In the genomic region with DNA sequence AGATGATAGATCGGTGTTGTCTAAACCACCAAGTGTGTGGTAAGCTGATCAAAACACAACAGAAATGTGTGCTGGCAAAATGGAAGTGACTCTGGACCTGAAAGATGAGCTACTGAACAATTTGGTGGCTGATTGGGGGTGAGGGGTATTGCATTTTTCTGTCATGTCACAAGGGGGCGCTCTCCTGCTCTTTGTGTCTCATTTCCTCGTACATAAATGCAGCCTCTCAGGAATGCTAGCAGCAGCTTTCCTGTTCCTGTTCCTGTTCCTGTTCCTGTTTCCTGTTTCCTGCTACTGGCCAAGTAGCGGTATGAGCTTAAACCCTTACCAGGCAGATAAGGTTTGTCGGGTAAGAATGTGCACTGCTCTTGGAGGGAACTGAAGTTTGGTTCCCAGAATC, we compare ENCODE assay signal across 10 mouse cellular contexts.
A peak's percentile ranks its signal among the peaks of the same experiment; 100 is the strongest.
DNase-seq lines count a peak whose midpoint lies in the region; ATAC-seq and TF ChIP-seq lines count a peak whose summit lies in the region.
"Had no signal": no experiment of that assay in that cellular context is flagged by ENCODE, and none has a peak within 500 bp of the region (broad histone marks: within the 10 kb centered on the region; RNA-seq: fewer than 3 reads in every experiment).

No protein-coding gene starts in this region.

- no peaks in the 10 kb centered on the region for H3K27me3 ChIP-seq in heart, adult 2 months (ENCODE audit: control insufficient read depth, insufficient read depth, low read length)
- no peaks in the 10 kb centered on the region for H3K27me3 ChIP-seq in midbrain, embryonic 11.5 days (ENCODE audit: control insufficient read depth, insufficient read depth, low read length)
- no peaks in the 10 kb centered on the region for H3K27me3 ChIP-seq in midbrain, embryonic 13.5 days
- H3K27me3 ChIP-seq: embryonic facial prominence, embryonic 13.5 days; liver, embryonic 15.5 days had no signal

- no peak for ATAC-seq in midbrain, embryonic 11.5 days (ENCODE audit: low FRiP score)
- no peak for ATAC-seq in midbrain, embryonic 13.5 days

- intact Hi-C loops in heart, adult 2 months (cut with DNase I) = no loop called here

- no peak overlapping the region for H3K4me3 ChIP-seq in heart, adult 2 months
- no peak overlapping the region for H3K4me3 ChIP-seq in midbrain, embryonic 11.5 days (ENCODE audit: low read depth, low read length)
- H3K4me3 ChIP-seq in midbrain, embryonic 13.5 days (replicated peaks) = no peak overlapping the region
- H3K4me3 ChIP-seq: embryonic facial prominence, embryonic 13.5 days; liver, embryonic 15.5 days had no signal

- 39% methylated on average over 5 of the region's 5 CpGs for WGBS in heart, adult 2 months
- 58% methylated on average over 5 of the region's 5 CpGs for WGBS in midbrain, embryonic 11.5 days
- 60% methylated on average over 5 of the region's 5 CpGs for WGBS in midbrain, embryonic 13.5 days

- TF ChIP-seq POLR2A in heart, adult 2 months (IDR thresholded peaks at IDR 0.05; ENCODE audit: insufficient read depth, low read depth, low read length) = no peak

- H3K79me2 ChIP-seq in heart, adult 2 months (replicated peaks; ENCODE audit: control insufficient read depth, insufficient read depth, low read length) = no peaks in the 10 kb centered on the region

- TF ChIP-seq EP300 in heart, adult 2 months (IDR thresholded peaks at IDR 0.05; ENCODE audit: insufficient read depth, low read depth, low read length) = no peak

- no peak for DNase-seq in heart, adult 2 months
- no peak for DNase-seq in heart, adult 18-20 months
- DNase-seq in midbrain, embryonic 11.5 days (ENCODE audit: low spot score, missing footprints) = peak; percentile 81
- DNase-seq in R1 (ENCODE audit: low read depth, low spot score) = peak; percentile 87
- peak; percentile 25 for DNase-seq in mesoderm, embryonic 11.5 days (ENCODE audit: low read depth, low spot score)
- DNase-seq in lung, postnatal 4 days = no peak
- no peak for DNase-seq in heart, adult 11 months

- no peaks in the 10 kb centered on the region for H3K4me1 ChIP-seq in heart, adult 2 months (ENCODE audit: control insufficient read depth, insufficient read depth, low read length)
- no peaks in the 10 kb centered on the region for H3K4me1 ChIP-seq in midbrain, embryonic 11.5 days (ENCODE audit: control insufficient read depth, insufficient read depth, low read length)
- no peaks in the 10 kb centered on the region for H3K4me1 ChIP-seq in midbrain, embryonic 13.5 days (replicated peaks)
- H3K4me1 ChIP-seq: embryonic facial prominence, embryonic 13.5 days; liver, embryonic 15.5 days had no signal

- TF ChIP-seq CTCF in heart, adult 2 months (IDR thresholded peaks at IDR 0.05) = peak; percentile 42

- H3K4me2 ChIP-seq in midbrain, embryonic 11.5 days = no peak overlapping the region
- H3K4me2 ChIP-seq in midbrain, embryonic 13.5 days (replicated peaks) = no peak overlapping the region
- H3K4me2 ChIP-seq: embryonic facial prominence, embryonic 13.5 days; liver, embryonic 15.5 days had no signal

- no peaks in the 10 kb centered on the region for H3K36me3 ChIP-seq in heart, adult 2 months (ENCODE audit: control insufficient read depth, insufficient read depth, low read length)
- H3K36me3 ChIP-seq in midbrain, embryonic 11.5 days (ENCODE audit: control insufficient read depth, insufficient read depth, low read length) = no peaks in the 10 kb centered on the region
- H3K36me3 ChIP-seq in midbrain, embryonic 13.5 days = no peaks in the 10 kb centered on the region
- H3K36me3 ChIP-seq: embryonic facial prominence, embryonic 13.5 days; liver, embryonic 15.5 days had no signal

- no peaks in the 10 kb centered on the region for H3K9me3 ChIP-seq in midbrain, embryonic 11.5 days (ENCODE audit: control insufficient read depth, low read length)
- no peaks in the 10 kb centered on the region for H3K9me3 ChIP-seq in midbrain, embryonic 13.5 days
- H3K9me3 ChIP-seq: embryonic facial prominence, embryonic 13.5 days; liver, embryonic 15.5 days had no signal

- H3K27ac ChIP-seq in heart, adult 2 months = no peak overlapping the region
- no peak overlapping the region for H3K27ac ChIP-seq in midbrain, embryonic 11.5 days (ENCODE audit: low read depth, low read length)
- no peak overlapping the region for H3K27ac ChIP-seq in midbrain, embryonic 13.5 days
- H3K27ac ChIP-seq: embryonic facial prominence, embryonic 13.5 days; liver, embryonic 15.5 days had no signal

- no peak overlapping the region for H3K9ac ChIP-seq in heart, adult 2 months (ENCODE audit: low read depth, low read length)
- H3K9ac ChIP-seq in midbrain, embryonic 11.5 days (ENCODE audit: low read length) = no peak overlapping the region
- H3K9ac ChIP-seq in midbrain, embryonic 13.5 days (replicated peaks) = no peak overlapping the region
- H3K9ac ChIP-seq: embryonic facial prominence, embryonic 13.5 days; liver, embryonic 15.5 days had no signal

Comparison
In these comparisons a context has a peak if more than half of its experiments do, and no peak if none do; other contexts are left out.
1. DNase-seq: peak in midbrain, embryonic 11.5 days (single experiment), R1 (single experiment) and mesoderm, embryonic 11.5 days (single experiment); none in heart, adult 2 months (0 of 2), heart, adult 18-20 months (0 of 2), lung, postnatal 4 days (0 of 2) and heart, adult 11 months (single experiment).